Mouse (Mus musculus) left cerebral cortex, adult 18-20 months (tissue): ENCODE measurements around the gene Odf3. TPM values are rescaled to one million over a fixed set of nuclear protein-coding genes. Genes with fewer than 3 reads are reported as not detected.

Experiments used
- DNase-seq, 2 experiments: peaks; one replicate each; pipeline ENCODE4 v3.0.0; 2021 to 2022; ENCODE audit warnings: low spot score in 2 of 2, mixed read lengths in 1 of 2
- long read RNA-seq, 2 experiments: library from polyadenylated mRNA; stranded (forward); transcript quantifications; one replicate each; pipeline ENCODE4 v2.0.0; 2021
- total RNA-seq, 2 experiments: library from RNA; stranded (reverse); gene quantifications; 2 replicates each; pipeline ENCODE4 v1.2.3; 2021

Odf3 gene
- total RNA-seq: not detected
- long read RNA-seq, experiment 1: 0 reads
- long read RNA-seq, experiment 2, partial matches to known transcripts: 1 of 2 reads
- long read RNA-seq, experiment 2, other reads (novel, unspliced or antisense): 1 of 2 reads

DNA sequence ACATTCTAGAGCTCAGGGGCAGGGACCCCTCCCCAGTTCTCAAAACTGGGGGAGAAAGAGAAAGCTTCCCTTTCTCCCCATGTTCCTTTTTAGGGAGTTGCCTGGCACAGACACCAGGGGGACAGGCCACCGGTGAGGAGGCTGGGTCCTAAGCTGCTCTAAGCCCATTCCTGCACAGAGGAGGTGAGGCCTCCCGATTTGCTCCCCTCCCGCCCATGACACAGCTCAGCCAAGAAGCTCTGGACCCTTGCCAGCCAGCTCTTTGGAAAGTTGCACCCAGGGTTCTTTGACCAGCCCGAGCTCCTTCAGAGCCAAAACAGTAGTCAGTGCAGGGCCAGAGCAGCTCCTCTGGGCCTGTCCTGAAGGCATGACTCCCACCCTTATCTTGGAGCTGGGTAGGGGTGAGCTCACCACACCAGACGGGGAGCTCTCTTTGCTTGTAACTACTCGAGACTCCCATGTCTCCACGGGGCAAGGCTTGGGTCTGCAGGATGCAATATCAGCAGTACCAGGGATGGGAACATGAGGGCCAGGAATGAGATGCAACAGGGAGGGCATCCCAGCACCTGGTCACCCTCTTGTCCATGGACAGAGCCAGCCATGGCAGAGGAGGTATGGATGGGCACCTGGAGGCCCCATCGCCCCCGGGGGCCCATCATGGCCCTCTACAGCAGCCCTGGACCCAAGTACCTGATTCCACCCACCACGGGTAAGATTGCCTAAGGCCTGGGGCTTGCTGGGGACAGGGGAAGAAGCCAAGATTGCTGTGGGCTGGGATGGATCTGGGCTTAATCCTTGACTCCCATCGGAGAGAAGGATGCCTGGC, at the start of gene Odf3:
Gene Odf3, plus strand, starts transcription at position 51 of the 826 bp plus-strand sequence.
- DNase-seq: no peak

DNA sequence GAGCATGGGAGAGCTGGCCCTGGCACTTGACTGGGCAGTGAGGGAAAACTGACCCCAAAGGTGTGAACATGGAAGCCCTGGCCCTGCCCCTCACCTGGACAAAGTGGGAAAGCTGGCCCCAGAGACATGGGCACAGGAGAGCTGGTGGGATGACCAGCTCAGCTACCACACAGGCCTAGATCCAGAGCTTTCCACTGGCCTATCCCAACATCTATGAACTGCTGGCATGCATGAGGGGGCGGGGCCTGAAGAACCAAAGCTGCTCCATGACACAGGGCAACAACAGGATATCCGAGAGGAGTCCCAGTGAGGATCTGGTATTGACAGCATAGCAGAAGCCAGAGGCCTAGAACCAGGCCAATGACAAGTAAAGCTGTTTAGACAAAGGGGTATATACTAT, 49.4 kb upstream of the Odf3 start:
- no peak for DNase-seq

DNA sequence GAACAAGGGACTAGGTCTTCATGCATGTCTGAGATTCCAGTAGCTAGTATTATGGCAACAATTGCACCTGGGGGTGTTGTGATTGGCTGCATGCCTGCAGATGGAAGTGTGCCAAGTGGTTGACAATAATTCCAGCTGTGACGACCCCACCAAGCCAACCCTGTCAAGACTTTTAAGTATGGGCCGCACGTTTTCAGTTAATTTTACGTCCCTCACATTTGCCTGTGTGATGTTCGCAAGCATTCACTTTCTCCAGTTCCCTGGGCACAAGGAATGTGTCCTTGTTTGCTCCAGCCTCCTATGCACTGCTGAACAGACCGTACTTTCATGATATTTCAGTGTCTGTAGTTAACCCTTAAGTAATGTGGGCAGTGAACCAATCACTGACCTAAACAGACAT, 45.0 kb upstream of the Odf3 start:
- DNase-seq: no peak

DNA sequence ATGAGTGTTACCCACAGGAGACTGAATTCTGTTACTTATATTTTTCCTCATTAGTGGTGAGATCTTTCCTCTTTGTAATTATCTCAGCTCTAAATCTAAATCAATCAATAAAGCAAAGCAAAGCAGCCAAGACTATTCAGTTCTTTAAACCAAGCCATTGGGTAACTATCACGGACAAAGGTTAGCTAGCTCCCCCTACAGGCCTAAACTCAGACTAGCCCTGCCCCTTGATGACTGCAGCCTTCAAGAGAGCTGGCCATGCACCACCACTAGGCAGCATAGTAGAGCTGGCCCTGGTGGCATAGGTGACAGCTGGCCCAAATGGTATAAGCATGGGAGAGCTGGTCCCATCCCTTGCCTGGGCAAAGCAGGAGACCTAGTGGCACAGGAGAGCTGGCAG, 41.9 kb upstream of the Odf3 start:
- DNase-seq: peak; percentile 64 to 68

- no peak for DNase-seq
Measured at GRCm38 (mm10) chr7:140810496-140810895, 37.1 kb upstream of the Odf3 start.

GRCm38 (mm10) chr7:140811714-140812113, 35.9 kb upstream of the Odf3 start:
- DNase-seq: no peak

GRCm38 (mm10) chr7:140812850-140813249, 34.8 kb upstream of the Odf3 start:
- DNase-seq: no peak

DNA sequence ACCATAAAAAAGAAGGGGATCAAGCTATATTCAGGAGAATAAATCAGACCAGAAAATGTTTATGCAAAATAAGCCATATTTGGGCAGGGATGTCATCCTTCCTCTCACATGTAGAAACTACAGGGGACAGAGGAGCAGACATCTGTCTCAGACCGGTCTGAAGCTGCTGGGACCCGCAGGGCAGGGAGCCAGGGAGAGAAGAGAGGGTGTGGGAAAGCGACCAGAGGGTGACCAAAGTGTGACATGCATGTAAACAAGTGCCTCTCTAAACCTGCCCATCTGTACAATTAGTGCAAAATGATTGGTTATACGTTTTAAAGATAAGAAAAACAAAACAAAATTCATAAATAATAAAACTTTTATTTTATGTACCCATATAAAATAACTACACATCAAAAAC, 27.4 kb upstream of the Odf3 start:
- no peak for DNase-seq

- DNase-seq: peak in 1 of 2 experiments; percentile 38
Measured at GRCm38 (mm10) chr7:140821305-140821652, 26.3 kb upstream of the Odf3 start.

- peak; percentile 65 to 67 for DNase-seq
Measured at GRCm38 (mm10) chr7:140821653-140822329, 25.8 kb upstream of the Odf3 start, which contains the start of gene Zfp941. Zfp941 (minus strand) TSS chr7:140822178.

DNA sequence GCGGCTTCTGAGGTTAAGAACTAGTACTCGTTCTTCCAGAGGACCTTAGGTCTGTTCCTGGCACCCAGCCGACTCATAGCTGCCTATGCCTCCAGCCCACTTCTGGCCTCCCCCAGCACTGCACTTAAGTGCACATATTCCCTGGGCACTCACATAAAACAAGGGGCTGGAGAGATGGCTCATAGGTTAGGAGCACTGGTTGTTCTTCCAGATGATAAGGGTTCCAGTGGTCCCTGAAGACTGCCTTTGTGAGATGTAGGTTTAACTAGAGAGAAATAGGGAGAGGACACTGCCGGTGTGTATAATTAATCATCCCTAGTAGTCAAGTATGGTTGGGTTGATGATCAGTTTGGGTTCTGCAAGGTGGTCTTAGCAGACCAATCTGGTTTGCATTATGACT, 24.9 kb upstream of the Odf3 start:
- DNase-seq: no peak

- peak; percentile 62 to 82 for DNase-seq
Measured at GRCm38 (mm10) chr7:140828171-140828881, 19.3 kb upstream of the Odf3 start.

DNA sequence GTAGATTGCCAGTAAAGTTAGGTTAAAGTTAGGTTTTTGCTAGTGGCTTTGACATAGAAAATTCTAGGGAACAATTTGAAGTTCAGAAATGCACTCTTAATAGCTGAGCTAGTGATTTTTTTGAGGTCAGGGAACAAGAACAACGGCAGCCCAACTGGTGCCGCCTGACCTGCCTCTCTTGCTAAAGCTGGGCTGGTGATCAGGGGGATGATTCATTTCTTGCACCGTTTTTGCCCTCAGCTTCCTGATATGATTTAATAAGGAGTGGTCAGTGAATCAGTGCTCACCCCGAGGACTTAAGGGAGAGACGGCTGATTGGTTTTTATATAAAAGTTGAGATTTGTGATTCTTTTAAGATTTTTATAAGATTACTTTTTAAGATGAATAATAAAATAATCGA, 16.2 kb upstream of the Odf3 start:
- no peak for DNase-seq

- DNase-seq: no peak
Measured at GRCm38 (mm10) chr7:140833341-140833740, 14.3 kb upstream of the Odf3 start.

DNA sequence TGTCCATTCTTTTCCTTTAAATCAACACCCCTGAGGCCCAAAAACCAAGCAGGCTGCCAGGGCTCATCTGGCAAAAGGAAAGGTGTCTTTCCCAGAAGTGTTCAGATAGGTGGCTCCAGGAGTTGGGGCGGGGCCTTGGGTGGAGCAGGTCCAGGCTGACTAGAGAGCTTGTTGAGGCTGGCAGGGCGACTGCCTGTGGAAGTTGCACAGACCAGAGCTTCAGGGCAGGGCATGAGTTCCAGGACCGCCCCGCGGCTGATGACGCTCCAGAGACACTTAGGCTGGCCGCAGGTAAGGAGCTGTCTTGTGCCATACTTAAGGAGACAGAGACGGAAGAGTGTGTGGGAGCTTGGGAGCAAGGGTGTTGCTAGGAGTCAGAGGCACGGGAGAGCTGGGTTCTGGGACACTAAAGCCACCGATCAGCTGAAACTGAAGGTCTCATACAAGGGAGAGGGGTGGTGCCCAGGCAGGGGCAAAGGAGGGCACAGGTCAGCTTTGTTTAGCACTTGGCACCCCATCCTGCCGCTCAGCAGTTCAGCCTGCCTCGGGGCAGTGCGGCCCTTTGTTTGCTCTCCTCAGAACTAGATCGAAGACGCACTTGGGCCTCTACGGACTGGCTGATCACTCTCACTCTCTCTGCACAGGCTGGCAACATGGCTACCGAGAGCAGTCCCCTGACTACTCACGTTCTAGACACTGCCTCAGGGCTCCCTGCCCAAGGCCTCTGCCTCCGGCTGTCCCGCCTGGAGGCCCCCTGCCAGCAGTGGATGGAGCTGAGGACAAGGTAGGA, 12.4 kb upstream of the Odf3 start, which contains the start of gene Urah:
Gene Urah, plus strand, starts transcription at position 51 of the 790 bp plus-strand sequence.
- no peak for DNase-seq

DNA sequence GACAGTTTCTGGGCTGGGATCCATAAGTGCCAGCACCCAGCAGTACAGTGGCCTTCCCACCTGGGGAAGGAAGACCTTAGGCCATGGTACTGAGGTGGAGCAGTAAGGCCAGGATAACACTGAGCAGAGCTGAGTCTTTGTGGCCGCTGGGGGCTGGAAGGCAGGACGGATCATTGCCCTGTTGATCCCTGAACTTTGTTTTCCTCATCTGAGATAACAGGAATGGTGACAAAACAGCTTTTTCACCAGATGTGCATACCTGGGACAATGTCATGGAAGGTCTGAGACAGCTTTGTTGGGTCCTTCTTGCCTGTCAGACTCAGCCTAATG, 11.9 kb upstream of the Odf3 start:
- no peak for DNase-seq

DNA sequence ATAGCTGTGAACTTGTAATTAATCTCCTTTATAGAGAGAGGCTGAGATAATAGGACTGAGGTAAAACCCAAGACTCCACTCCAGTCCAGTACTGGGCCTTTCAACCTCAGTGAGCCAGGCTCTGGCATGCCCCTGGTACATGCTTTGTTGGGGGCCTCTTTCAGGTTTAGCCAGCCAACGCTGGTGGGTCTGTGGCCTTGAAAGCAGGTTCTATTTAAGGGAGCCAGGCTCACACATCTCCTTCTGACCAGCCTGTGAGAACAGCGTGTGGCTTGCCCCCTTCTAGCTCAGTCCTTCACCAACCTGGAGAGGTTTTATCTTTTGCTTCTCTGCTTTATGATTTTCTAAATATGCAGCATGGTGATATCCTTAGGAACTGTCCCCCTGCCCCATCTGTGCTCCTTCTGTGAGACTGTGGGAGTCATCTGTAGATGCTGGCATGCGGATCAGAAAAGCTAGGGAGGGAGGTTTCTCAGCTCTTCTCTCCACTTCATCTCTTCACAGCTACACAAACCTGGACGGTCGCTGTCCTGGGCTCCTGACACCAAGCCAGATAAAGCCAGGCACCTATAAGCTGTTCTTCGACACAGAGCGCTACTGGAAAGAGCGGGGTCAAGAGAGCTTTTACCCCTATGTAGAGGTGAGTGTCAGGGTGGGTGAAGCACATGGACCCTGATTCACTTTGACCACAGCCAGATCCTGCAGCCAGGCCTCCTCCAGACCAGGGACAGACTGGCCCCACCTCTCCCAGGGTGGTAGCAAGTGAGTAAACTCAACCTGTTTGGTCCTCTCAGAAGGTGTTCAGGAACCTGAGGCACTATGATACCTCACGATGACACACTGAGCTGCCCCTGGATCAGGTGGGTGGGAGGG, 11.1 kb upstream of the Odf3 start:
- DNase-seq: peak; percentile 28 to 49

DNA sequence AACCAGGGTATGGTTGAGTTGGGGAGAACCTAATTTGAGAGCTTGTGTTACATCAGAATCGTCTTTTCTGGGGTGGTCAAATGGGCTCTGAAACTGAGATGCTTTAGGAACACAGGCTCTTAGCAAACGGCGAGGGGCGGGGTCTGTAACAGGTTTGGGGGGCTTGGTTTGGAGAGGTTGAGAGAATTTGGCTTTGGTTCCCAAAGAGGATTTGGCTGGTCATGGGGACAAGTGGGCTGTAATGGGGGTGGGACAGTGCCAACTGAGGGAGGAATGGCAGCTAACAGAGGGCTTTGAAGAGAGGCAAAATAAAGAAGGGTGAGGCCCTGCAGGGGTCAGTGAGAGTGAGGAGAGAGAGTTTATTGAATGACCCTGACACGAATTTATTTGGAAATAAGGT, 8.0 kb upstream of the Odf3 start:
- no peak for DNase-seq

- DNase-seq: no peak
Measured at GRCm38 (mm10) chr7:140840750-140841735, 6.6 kb upstream of the Odf3 start.
